Mouse (Mus musculus): Measurements from ENCODE around the gene Kcnj5.

- TF ChIP-seq CTCF (IDR thresholded peaks at IDR 0.05; ENCODE audit: low read depth) (no peak), EP300 (IDR thresholded peaks at IDR 0.05; ENCODE audit: low read depth) (no peak)
These were observed 47.6 kb upstream of the Kcnj5 start for GRCm38 (mm10) chr9:32391701-32392100.

Data from liver, postnatal 0 days (tissue).